Mouse (Mus musculus) left cerebral cortex, postnatal 36 days (tissue): ENCODE measurements around the gene Lcp1. TPM values are rescaled to one million over a fixed set of nuclear protein-coding genes. Genes with fewer than 3 reads are reported as not detected.
A peak's percentile ranks its signal among the peaks of the same experiment; 100 is the strongest.

Source experiments
- DNase-seq, 2 experiments: peaks; one replicate each; pipeline ENCODE4 v3.0.0; 2021 to 2022; ENCODE audit warnings: low spot score in 2 of 2, mixed read lengths in 1 of 2
- intact Hi-C: fragments of 180-260 bp; cut with DNase I; formaldehyde crosslinking; loops from one replicate; pipeline ENCODE4 v1.15.1; 2025
- microRNA-seq: library from miRNA; unstranded; fragments of <30 nt; microRNA quantifications from one replicate; pipeline ENCODE4 v1.2.0, GENCODE M21; 2022
- total RNA-seq, 2 experiments: library from RNA; stranded (reverse); gene quantifications; 2 replicates each; pipeline ENCODE4 v1.2.3; 2021

Gene Lcp1
- total RNA-seq, 2 experiments from 2014 or later, result 6.2 to 9.0 TPM

- no peak for DNase-seq
- intact Hi-C loops, result no loop called here
Measured at GRCm38 (mm10) chr14:75242087-75242486, 111.2 kb downstream of the Lcp1 start, which contains the start of gene Cpb2. Gene Cpb2, plus strand, starts transcription at chr14:75242287.

- intact Hi-C loops, result no loop called here
Measured at GRCm38 (mm10) chr14:75246024-75247000, 115.4 kb downstream of the Lcp1 start.

GRCm38 (mm10) chr14:75250432-75250831 lies 119.5 kb downstream of the Lcp1 start:
- intact Hi-C loops, result no loop called here

More at GRCm38 (mm10) chr14:75246024-75247000, 115.4 kb downstream of the Lcp1 start:
- DNase-seq, result no peak

GRCm38 (mm10) chr14:75256521-75256920 lies 125.6 kb downstream of the Lcp1 start:
- intact Hi-C loops, result no loop called here
- no peak for DNase-seq

More at GRCm38 (mm10) chr14:75250432-75250831, 119.5 kb downstream of the Lcp1 start:
- DNase-seq, result no peak

GRCm38 (mm10) chr14:75269531-75269930 lies 138.6 kb downstream of the Lcp1 start:
- no peak for DNase-seq
- intact Hi-C loops, result no loop called here

- intact Hi-C loops, result loop anchor here (5.0 kb wide), 2 partner anchors 42 to 77 kb away; no protein-coding TSS in a partner anchor
- peak in 1 of 2 experiments; percentile 5 for DNase-seq
Measured at GRCm38 (mm10) chr14:75279716-75280115, 148.8 kb downstream of the Lcp1 start.

- intact Hi-C loops, result loop anchor here (5.0 kb wide), 2 partner anchors 43 to 78 kb away; no protein-coding TSS in a partner anchor
- no peak for DNase-seq
Measured at GRCm38 (mm10) chr14:75280406-75280805, 149.5 kb downstream of the Lcp1 start.

Small RNA genes lying within 50 kb of the gene (microRNA-seq; reads per million reads assigned to microRNA genes)
- gene Gm44482, result not detected

Other genes with a start within 250 kb of the Lcp1 start
- gene Lrch1, start 183.2 kb upstream of the Lcp1 start, total RNA-seq, result 10 to 100 TPM; 13.5 to 21.5 TPM
- gene Rubcnl, start 115.1 kb upstream of the Lcp1 start, total RNA-seq, result 1 to 10 TPM; 1.2 to 1.8 TPM
- under 1 TPM in 1 of 2 experiments, not detected in 1; 0.12 TPM for gene Lrrc63, start 220 bp upstream of the Lcp1 start, total RNA-seq
- not detected for gene Cpb2, start 111.2 kb downstream of the Lcp1 start, total RNA-seq
- 10 to 100 TPM; 51.1 to 54.6 TPM for gene Zc3h13, start 153.3 kb downstream of the Lcp1 start, total RNA-seq